Mouse (Mus musculus): Measurements from ENCODE around the gene Noct. TPM values are rescaled to one million over a fixed set of nuclear protein-coding genes. Genes with fewer than 3 reads are reported as not detected.
"Not testable (repeated sequence)": the region's sequence is repeated elsewhere in the genome, so short reads cannot be mapped to it uniquely, and the experiment has no call there.

The Noct gene
- polyA plus RNA-seq, 1 experiment from 2014 or later, result 22.0 TPM

GRCm38 (mm10) chr3:51209503-51210314 is 14.5 kb upstream of the Noct start:
- Histone ChIP-seq H3K4me2 (no peak overlapping the region), H3K27me3 (no peaks in the 10 kb centered on the region), H3K4me3 (no peak overlapping the region), H3K9ac (no peak overlapping the region), H3K27ac (no peak overlapping the region), H3K4me1 (replicated peaks) (no peaks in the 10 kb centered on the region), H3K9me3 (no peaks in the 10 kb centered on the region), H3K36me3 (no peaks in the 10 kb centered on the region)
- no peak for ATAC-seq (ENCODE audit: low FRiP score)
- WGBS, result 90% methylated on average over 7 of the region's 7 CpGs

- H3K9me3 ChIP-seq, result no peaks in the 10 kb centered on the region
- WGBS, result 93% methylated on average over 3 of the region's 3 CpGs
- H3K4me3 ChIP-seq, result no peak overlapping the region
- ATAC-seq (ENCODE audit: low FRiP score), result no peak
- H3K27ac ChIP-seq, result no peak overlapping the region
- H3K4me2 ChIP-seq, result no peak overlapping the region
- no peaks in the 10 kb centered on the region for H3K36me3 ChIP-seq
- no peak overlapping the region for H3K9ac ChIP-seq
- no peaks in the 10 kb centered on the region for H3K27me3 ChIP-seq
- no peaks in the 10 kb centered on the region for H3K4me1 ChIP-seq (replicated peaks)
Observed at GRCm38 (mm10) chr3:51210485-51210884, 13.8 kb upstream of the Noct start.

GRCm38 (mm10) chr3:51213111-51213510 is 11.1 kb upstream of the Noct start:
- no peak overlapping the region for H3K27ac ChIP-seq
- no peak overlapping the region for H3K9ac ChIP-seq
- WGBS, result 98% methylated on average over 3 of the region's 3 CpGs
- H3K36me3 ChIP-seq, result no peaks in the 10 kb centered on the region
- no peaks in the 10 kb centered on the region for H3K4me1 ChIP-seq (replicated peaks)
- no peak overlapping the region for H3K4me3 ChIP-seq
- no peak for ATAC-seq (ENCODE audit: low FRiP score)
- no peak overlapping the region for H3K4me2 ChIP-seq
- no peaks in the 10 kb centered on the region for H3K9me3 ChIP-seq
- H3K27me3 ChIP-seq, result no peaks in the 10 kb centered on the region

- 86% methylated on average over 6 of the region's 6 CpGs for WGBS
- ATAC-seq (ENCODE audit: low FRiP score), result no peak
- H3K27me3 ChIP-seq, result no peaks in the 10 kb centered on the region
- no peaks in the 10 kb centered on the region for H3K4me1 ChIP-seq (replicated peaks)
- no peak overlapping the region for H3K4me3 ChIP-seq
- H3K27ac ChIP-seq, result no peak overlapping the region
- H3K4me2 ChIP-seq, result no peak overlapping the region
- H3K9me3 ChIP-seq, result no peaks in the 10 kb centered on the region
- no peak overlapping the region for H3K9ac ChIP-seq
- H3K36me3 ChIP-seq, result no peaks in the 10 kb centered on the region
Observed at GRCm38 (mm10) chr3:51215681-51216080, 8.6 kb upstream of the Noct start.

GRCm38 (mm10) chr3:51216351-51216750 is 7.9 kb upstream of the Noct start:
- H3K9me3 ChIP-seq; ATAC-seq (ENCODE audit: low FRiP score); H3K27ac ChIP-seq; H3K36me3 ChIP-seq; H3K27me3 ChIP-seq; H3K4me3 ChIP-seq; H3K4me2 ChIP-seq; H3K9ac ChIP-seq; H3K4me1 ChIP-seq (replicated peaks): not testable (repeated sequence)
- 85% methylated on average over 6 of the region's 10 CpGs for WGBS

GRCm38 (mm10) chr3:51218385-51218784 is 5.9 kb upstream of the Noct start:
- not testable (repeated sequence) for H3K36me3 ChIP-seq; H3K27ac ChIP-seq; H3K27me3 ChIP-seq; H3K4me2 ChIP-seq; H3K4me1 ChIP-seq (replicated peaks); H3K9ac ChIP-seq; H3K4me3 ChIP-seq; H3K9me3 ChIP-seq; ATAC-seq (ENCODE audit: low FRiP score)
- WGBS, result 88% methylated on average over 6 of the region's 6 CpGs

GRCm38 (mm10) chr3:51219213-51219612 is 5.0 kb upstream of the Noct start:
- WGBS, result 83% methylated on average over 5 of the region's 5 CpGs
- H3K4me1 ChIP-seq (replicated peaks), result peaks cover 12% of the 10 kb centered on the region
- H3K4me3 ChIP-seq, result no peak overlapping the region
- no peak overlapping the region for H3K4me2 ChIP-seq
- no peaks in the 10 kb centered on the region for H3K36me3 ChIP-seq
- ATAC-seq (ENCODE audit: low FRiP score), result no peak
- no peaks in the 10 kb centered on the region for H3K27me3 ChIP-seq
- H3K9me3 ChIP-seq, result no peaks in the 10 kb centered on the region
- H3K27ac ChIP-seq, result no peak overlapping the region
- H3K9ac ChIP-seq, result no peak overlapping the region

- 67% methylated on average over 4 of the region's 4 CpGs for WGBS
- Histone ChIP-seq H3K27me3 (no peaks in the 10 kb centered on the region), H3K9ac (no peak overlapping the region), H3K4me1 (replicated peaks) (peaks cover 13% of the 10 kb centered on the region), H3K36me3 (no peaks in the 10 kb centered on the region), H3K4me3 (no peak overlapping the region), H3K27ac (no peak overlapping the region), H3K4me2 (no peak overlapping the region), H3K9me3 (no peaks in the 10 kb centered on the region)
- ATAC-seq (ENCODE audit: low FRiP score), result no peak
Observed at GRCm38 (mm10) chr3:51220846-51221245, 3.4 kb upstream of the Noct start.

- Histone ChIP-seq H3K27ac (no peak overlapping the region), H3K4me1 (replicated peaks) (peaks cover 23% of the 10 kb centered on the region), H3K4me3 (no peak overlapping the region), H3K36me3 (no peaks in the 10 kb centered on the region), H3K4me2 (no peak overlapping the region), H3K9ac (no peak overlapping the region), H3K9me3 (no peaks in the 10 kb centered on the region), H3K27me3 (no peaks in the 10 kb centered on the region)
- ATAC-seq (ENCODE audit: low FRiP score), result no peak
- 78% methylated on average over 8 of the region's 8 CpGs for WGBS
Observed at GRCm38 (mm10) chr3:51221847-51222246, 2.4 kb upstream of the Noct start.

- no peaks in the 10 kb centered on the region for H3K36me3 ChIP-seq
- no peaks in the 10 kb centered on the region for H3K27me3 ChIP-seq
- H3K9ac ChIP-seq, result no peak overlapping the region
- no peak overlapping the region for H3K4me2 ChIP-seq
- ATAC-seq (ENCODE audit: low FRiP score), result no peak
- 95% methylated on average over 6 of the region's 6 CpGs for WGBS
- H3K4me3 ChIP-seq, result no peak overlapping the region
- H3K9me3 ChIP-seq, result no peaks in the 10 kb centered on the region
- H3K4me1 ChIP-seq (replicated peaks), result peaks cover 27% of the 10 kb centered on the region
- H3K27ac ChIP-seq, result no peak overlapping the region
Observed at GRCm38 (mm10) chr3:51222302-51222701, 1.9 kb upstream of the Noct start.

GRCm38 (mm10) chr3:51222834-51223460 is 1.3 kb upstream of the Noct start:
- Histone ChIP-seq H3K9me3 (no peaks in the 10 kb centered on the region), H3K9ac (no peak overlapping the region), H3K36me3 (no peaks in the 10 kb centered on the region), H3K4me2 (no peak overlapping the region), H3K4me1 (replicated peaks) (peaks cover 31% of the 10 kb centered on the region), H3K4me3 (no peak overlapping the region), H3K27me3 (no peaks in the 10 kb centered on the region), H3K27ac (no peak overlapping the region)
- WGBS, result 64% methylated on average over 10 of the region's 10 CpGs
- ATAC-seq (ENCODE audit: low FRiP score), result no peak

- Histone ChIP-seq H3K9ac (peak overlapping the region; percentile 95; the same call in 1 of the 2 replicates), H3K4me1 (replicated peaks) (peaks cover 32% of the 10 kb centered on the region), H3K4me3 (peak overlapping the region; percentile 90), H3K36me3 (no peaks in the 10 kb centered on the region), H3K27me3 (no peaks in the 10 kb centered on the region), H3K27ac (peak overlapping the region; percentile 99; the same call in 1 of the 2 replicates), H3K4me2 (peak overlapping the region; percentile 60), H3K9me3 (no peaks in the 10 kb centered on the region)
- no peak for ATAC-seq (ENCODE audit: low FRiP score)
- 17% methylated on average over 5 of the region's 5 CpGs for WGBS
Observed at GRCm38 (mm10) chr3:51223556-51223955, 691 bp upstream of the Noct start.
